Mouse (Mus musculus): ENCODE measurements around the gene Pkdcc. TPM values are rescaled to one million over a fixed set of nuclear protein-coding genes. Genes with fewer than 3 reads are reported as not detected.

Pkdcc gene
- 5.6 and 8.1 TPM in 2 replicates for polyA plus RNA-seq (2015; fragmentation: Nextera tagmentation; extraction: Ambion mirVana)

DNA sequence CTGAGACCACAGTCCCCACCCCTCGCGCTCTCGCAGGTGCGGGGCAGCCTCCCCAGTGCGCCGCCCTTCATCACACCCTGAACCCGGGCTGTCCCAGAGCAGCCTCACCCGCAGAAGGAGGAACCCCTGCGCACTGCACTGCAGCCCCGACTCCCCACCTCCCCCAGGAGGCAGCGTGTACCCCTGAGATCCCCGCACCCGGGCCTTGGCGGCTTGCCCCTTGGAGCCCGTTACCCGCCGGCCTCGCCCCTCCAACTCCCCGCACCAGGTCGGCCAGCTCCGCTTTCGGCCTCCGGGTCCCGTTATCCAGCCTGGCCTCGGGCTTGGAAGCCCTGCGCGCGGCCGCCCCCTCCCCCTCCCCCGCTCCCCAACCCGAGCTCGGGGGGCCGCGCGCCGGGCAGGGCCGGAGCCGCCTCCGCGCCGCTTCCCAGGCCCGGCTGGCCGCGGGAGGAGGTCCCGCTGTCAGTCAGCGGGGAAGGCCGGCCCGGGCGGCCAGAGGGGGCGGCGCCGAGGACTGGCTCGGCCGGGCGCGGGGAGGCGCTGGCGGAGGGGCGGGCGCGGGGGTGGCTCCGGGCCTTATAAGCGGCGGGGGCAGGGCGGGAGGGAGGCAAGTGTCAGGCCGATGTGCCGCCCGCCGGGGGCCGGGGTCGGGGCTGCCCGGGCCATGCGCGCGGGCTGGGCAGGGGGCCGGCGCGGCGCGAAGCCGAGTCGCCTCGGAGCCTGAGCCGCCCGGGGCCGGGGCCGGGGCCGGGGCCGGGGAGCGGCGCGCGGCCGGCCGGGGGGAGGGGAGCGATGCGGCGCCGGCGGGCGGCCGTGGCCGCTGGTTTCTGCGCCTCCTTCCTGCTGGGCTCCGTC, at the start of gene Pkdcc:
Gene Pkdcc (plus strand): TSS at position 619 of the 855 bp plus-strand sequence.
- H3K4me1 ChIP-seq, result peaks cover 43% of the 10 kb centered on the region
- WGBS, result under 1% methylated on average over 51 of the region's 105 CpGs
- peak within 1 kb of the TSS; percentile 68 for H3K27ac ChIP-seq
- peaks cover 90% of the 10 kb centered on the region for H3K27me3 ChIP-seq
- H3K36me3 ChIP-seq, result no peaks in the 10 kb centered on the region
- no peaks in the 10 kb centered on the region for H3K9me3 ChIP-seq
- H3K9ac ChIP-seq, result peak within 1 kb of the TSS; percentile 90
- H3K4me3 ChIP-seq, result peak within 1 kb of the TSS; percentile 71
- H3K4me2 ChIP-seq, result peak within 1 kb of the TSS; percentile 93
- ATAC-seq (ENCODE audit: insufficient number of reproducible peaks, insufficient read depth, low FRiP score, low TSS enrichment, low read depth), result peak; percentile 77

DNA sequence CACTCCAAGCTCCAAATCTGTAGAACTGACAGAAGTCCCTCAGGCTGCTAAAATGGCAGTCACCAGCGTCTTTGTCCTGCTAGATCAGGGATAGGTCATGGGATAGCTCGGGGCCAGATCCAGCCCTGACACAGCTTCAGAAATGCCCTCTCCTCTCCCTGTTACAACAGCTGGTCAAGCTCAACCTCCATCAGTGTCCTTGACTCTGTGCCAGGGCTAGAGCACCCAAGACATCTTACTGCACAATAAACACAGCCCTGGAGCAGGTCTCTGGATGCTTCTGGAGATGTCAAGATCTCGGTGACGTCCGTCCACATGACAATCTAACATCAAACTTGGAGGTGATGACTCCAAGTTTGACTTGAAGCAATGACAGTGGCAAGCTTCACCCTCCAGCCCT, 48.9 kb upstream of the Pkdcc start:
- ATAC-seq (ENCODE audit: insufficient number of reproducible peaks, insufficient read depth, low FRiP score, low TSS enrichment, low read depth), result no peak
- WGBS, result 71% methylated on average over 5 of the region's 5 CpGs
- Histone ChIP-seq H3K36me3 (no peaks in the 10 kb centered on the region), H3K27me3 (peaks cover 57% of the 10 kb centered on the region), H3K4me1 (peaks cover 24% of the 10 kb centered on the region), H3K9me3 (no peaks in the 10 kb centered on the region), H3K27ac (no peak overlapping the region), H3K9ac (no peak overlapping the region), H3K4me3 (no peak overlapping the region), H3K4me2 (no peak overlapping the region)

- H3K9ac ChIP-seq, result no peak overlapping the region
- peaks cover 19% of the 10 kb centered on the region for H3K4me1 ChIP-seq
- 88% methylated on average over 4 of the region's 4 CpGs for WGBS
- no peak overlapping the region for H3K4me2 ChIP-seq
- no peak overlapping the region for H3K27ac ChIP-seq
- ATAC-seq (ENCODE audit: insufficient number of reproducible peaks, insufficient read depth, low FRiP score, low TSS enrichment, low read depth), result no peak
- no peak overlapping the region for H3K4me3 ChIP-seq
- H3K9me3 ChIP-seq, result peaks cover 3% of the 10 kb centered on the region; the same call in 1 of the 2 replicates
- no peaks in the 10 kb centered on the region for H3K36me3 ChIP-seq
- peaks cover 32% of the 10 kb centered on the region for H3K27me3 ChIP-seq
These were observed 38.9 kb upstream of the Pkdcc start for GRCm38 (mm10) chr17:83176146-83176545.

GRCm38 (mm10) chr17:83178483-83179150, 36.5 kb upstream of the Pkdcc start:
- H3K36me3 ChIP-seq, result no peaks in the 10 kb centered on the region
- no peak overlapping the region for H3K27ac ChIP-seq
- H3K9ac ChIP-seq, result no peak overlapping the region
- H3K27me3 ChIP-seq, result peaks cover 38% of the 10 kb centered on the region
- peaks cover 19% of the 10 kb centered on the region for H3K4me1 ChIP-seq
- no peak overlapping the region for H3K4me3 ChIP-seq
- 39% methylated on average over 9 of the region's 9 CpGs for WGBS
- H3K4me2 ChIP-seq, result no peak overlapping the region
- ATAC-seq (ENCODE audit: insufficient number of reproducible peaks, insufficient read depth, low FRiP score, low TSS enrichment, low read depth), result no peak
- no peaks in the 10 kb centered on the region for H3K9me3 ChIP-seq

DNA sequence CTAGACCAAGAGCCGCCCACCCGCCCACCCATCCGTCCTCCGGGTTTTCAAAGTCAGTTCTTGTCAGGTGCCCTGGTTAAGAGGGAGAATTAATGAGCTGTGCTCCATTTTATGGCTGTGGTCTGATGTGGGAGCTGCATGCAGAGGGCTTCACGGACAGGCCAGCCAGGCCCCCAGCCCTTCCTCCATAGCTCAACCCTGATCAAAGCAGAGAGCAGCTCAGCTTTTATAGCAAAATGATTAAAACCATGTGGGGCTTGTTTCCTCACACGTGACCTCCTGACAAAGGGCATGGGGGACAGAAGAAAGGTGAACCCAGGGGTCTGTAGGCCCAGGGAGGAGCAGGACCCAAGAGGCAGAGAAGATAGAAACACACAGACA, 36.0 kb upstream of the Pkdcc start:
- Histone ChIP-seq H3K27me3 (peaks cover 37% of the 10 kb centered on the region), H3K4me2 (no peak overlapping the region), H3K9me3 (no peaks in the 10 kb centered on the region), H3K9ac (no peak overlapping the region), H3K27ac (no peak overlapping the region), H3K4me3 (no peak overlapping the region), H3K36me3 (no peaks in the 10 kb centered on the region), H3K4me1 (peaks cover 19% of the 10 kb centered on the region)
- peak; percentile 29; the same call in 1 of the 2 replicates for ATAC-seq (ENCODE audit: insufficient number of reproducible peaks, insufficient read depth, low FRiP score, low TSS enrichment, low read depth)
- WGBS, result 33% methylated on average over 6 of the region's 6 CpGs

- Histone ChIP-seq H3K27ac (no peak overlapping the region), H3K27me3 (peaks cover 33% of the 10 kb centered on the region), H3K4me3 (no peak overlapping the region), H3K4me2 (no peak overlapping the region), H3K4me1 (peaks cover 19% of the 10 kb centered on the region), H3K9me3 (no peaks in the 10 kb centered on the region), H3K9ac (no peak overlapping the region), H3K36me3 (no peaks in the 10 kb centered on the region)
- ATAC-seq (ENCODE audit: insufficient number of reproducible peaks, insufficient read depth, low FRiP score, low TSS enrichment, low read depth), result no peak
- 48% methylated on average over 4 of the region's 4 CpGs for WGBS
These were observed 35.5 kb upstream of the Pkdcc start for GRCm38 (mm10) chr17:83179569-83179968.

GRCm38 (mm10) chr17:83181086-83181485, 34.0 kb upstream of the Pkdcc start:
- no peak for ATAC-seq (ENCODE audit: insufficient number of reproducible peaks, insufficient read depth, low FRiP score, low TSS enrichment, low read depth)
- no peak overlapping the region for H3K9ac ChIP-seq
- no peaks in the 10 kb centered on the region for H3K9me3 ChIP-seq
- H3K27me3 ChIP-seq, result peaks cover 28% of the 10 kb centered on the region
- no peaks in the 10 kb centered on the region for H3K36me3 ChIP-seq
- H3K4me3 ChIP-seq, result no peak overlapping the region
- WGBS, result 66% methylated on average over 7 of the region's 7 CpGs
- no peak overlapping the region for H3K4me2 ChIP-seq
- peaks cover 15% of the 10 kb centered on the region for H3K4me1 ChIP-seq
- no peak overlapping the region for H3K27ac ChIP-seq

GRCm38 (mm10) chr17:83181592-83181991, 33.5 kb upstream of the Pkdcc start:
- no peaks in the 10 kb centered on the region for H3K36me3 ChIP-seq
- ATAC-seq (ENCODE audit: insufficient number of reproducible peaks, insufficient read depth, low FRiP score, low TSS enrichment, low read depth), result no peak
- 58% methylated on average over 7 of the region's 7 CpGs for WGBS
- H3K4me1 ChIP-seq, result peaks cover 15% of the 10 kb centered on the region
- H3K4me3 ChIP-seq, result no peak overlapping the region
- H3K4me2 ChIP-seq, result no peak overlapping the region
- no peak overlapping the region for H3K9ac ChIP-seq
- no peak overlapping the region for H3K27ac ChIP-seq
- peaks cover 28% of the 10 kb centered on the region for H3K27me3 ChIP-seq
- no peaks in the 10 kb centered on the region for H3K9me3 ChIP-seq

DNA sequence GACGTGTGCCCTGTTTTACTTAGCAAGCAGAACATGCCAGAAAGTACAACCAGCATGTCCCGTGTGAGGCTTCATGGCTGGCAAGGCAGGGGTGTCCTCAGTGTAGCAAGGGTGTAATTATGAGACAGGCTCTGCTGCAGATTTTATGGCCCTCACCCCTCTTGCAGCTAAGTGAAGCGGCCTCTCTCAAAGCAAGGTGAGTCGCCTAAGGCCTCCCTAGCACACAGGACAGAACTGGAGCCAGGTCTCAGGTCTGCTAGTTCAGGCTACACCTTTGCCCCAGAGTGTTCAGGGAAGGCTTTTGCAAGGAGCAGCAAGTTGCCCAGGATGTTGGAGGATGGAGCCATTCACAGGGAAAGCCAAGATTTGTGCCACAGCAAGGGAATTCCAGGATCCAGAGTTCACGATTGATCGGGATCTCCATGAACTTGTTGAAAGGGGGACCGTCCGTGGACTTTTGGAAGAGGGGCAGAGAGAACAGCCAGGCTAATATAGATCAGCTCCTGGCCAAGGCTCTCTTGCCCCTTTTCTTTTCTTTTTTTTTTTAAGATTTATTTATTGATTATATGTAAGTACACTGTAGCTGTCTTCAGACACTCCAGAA, 32.9 kb upstream of the Pkdcc start:
- Histone ChIP-seq H3K27ac (no peak overlapping the region), H3K9me3 (no peaks in the 10 kb centered on the region), H3K27me3 (peaks cover 29% of the 10 kb centered on the region), H3K9ac (no peak overlapping the region), H3K36me3 (no peaks in the 10 kb centered on the region), H3K4me1 (peaks cover 15% of the 10 kb centered on the region), H3K4me3 (no peak overlapping the region), H3K4me2 (no peak overlapping the region)
- WGBS, result 81% methylated on average over 8 of the region's 8 CpGs
- ATAC-seq (ENCODE audit: insufficient number of reproducible peaks, insufficient read depth, low FRiP score, low TSS enrichment, low read depth), result no peak

DNA sequence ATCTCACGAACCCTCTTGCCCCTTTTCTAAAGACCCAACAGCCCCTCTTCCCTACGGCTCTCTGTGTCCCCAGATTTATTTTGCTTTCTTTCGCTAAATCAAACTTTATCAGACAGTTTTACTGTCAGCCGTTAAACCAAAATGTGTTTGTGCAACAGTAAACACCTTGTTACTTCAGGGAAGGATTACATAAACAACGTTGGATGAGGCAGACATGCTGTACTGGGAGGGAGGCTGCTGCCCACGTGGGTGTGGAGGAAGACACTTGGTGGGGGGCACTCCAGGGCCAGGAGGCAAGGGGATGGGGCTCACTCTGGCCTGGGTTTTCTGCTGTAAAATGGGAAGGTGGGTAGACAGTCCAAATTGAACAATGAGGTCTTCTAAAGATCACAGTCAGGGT, 32.3 kb upstream of the Pkdcc start:
- ATAC-seq (ENCODE audit: insufficient number of reproducible peaks, insufficient read depth, low FRiP score, low TSS enrichment, low read depth), result no peak
- no peak overlapping the region for H3K27ac ChIP-seq
- peaks cover 26% of the 10 kb centered on the region for H3K27me3 ChIP-seq
- H3K9ac ChIP-seq, result no peak overlapping the region
- H3K4me1 ChIP-seq, result peaks cover 17% of the 10 kb centered on the region
- H3K9me3 ChIP-seq, result no peaks in the 10 kb centered on the region
- WGBS, result 71% methylated on average over 6 of the region's 6 CpGs
- H3K4me3 ChIP-seq, result no peak overlapping the region
- H3K36me3 ChIP-seq, result no peaks in the 10 kb centered on the region
- H3K4me2 ChIP-seq, result no peak overlapping the region

GRCm38 (mm10) chr17:83187751-83188565, 27.1 kb upstream of the Pkdcc start:
- 38% methylated on average over 11 of the region's 11 CpGs for WGBS
- Histone ChIP-seq H3K27ac (no peak overlapping the region), H3K36me3 (no peaks in the 10 kb centered on the region), H3K4me2 (no peak overlapping the region), H3K4me3 (no peak overlapping the region), H3K9ac (no peak overlapping the region), H3K27me3 (peaks cover 33% of the 10 kb centered on the region), H3K4me1 (peaks cover 23% of the 10 kb centered on the region), H3K9me3 (no peaks in the 10 kb centered on the region)
- no peak for ATAC-seq (ENCODE audit: insufficient number of reproducible peaks, insufficient read depth, low FRiP score, low TSS enrichment, low read depth)

Measured in embryonic facial prominence, embryonic 13.5 days (tissue).